Mouse (Mus musculus) heart, postnatal 36 days (tissue): ENCODE measurements around the gene Tnp2. TPM values are rescaled to one million over a fixed set of nuclear protein-coding genes. Genes with fewer than 3 reads are reported as not detected.

Source experiments
- total RNA-seq, 2 experiments: library from RNA; stranded (reverse); gene quantifications; 2 replicates each; pipeline ENCODE4 v1.2.3; 2021

The Tnp2 gene
- total RNA-seq, 2 experiments from 2014 or later: not detected

Other genes with a start within 250 kb of the Tnp2 start
- 10 to 100 TPM; 37.1 to 37.6 TPM for gene Dexi, start 245.6 kb downstream of the Tnp2 start, total RNA-seq
- gene Clec16a, start 243.3 kb downstream of the Tnp2 start, total RNA-seq: 10 to 100 TPM; 52.8 TPM
- gene Socs1, start 3.1 kb downstream of the Tnp2 start, total RNA-seq: under 1 TPM; 0.33 to 0.49 TPM
- gene Prm3, start 2.3 kb upstream of the Tnp2 start, total RNA-seq: not detected
- not detected for gene Prm2, start 7.5 kb upstream of the Tnp2 start, total RNA-seq
- not detected for gene Prm1, start 17.2 kb upstream of the Tnp2 start, total RNA-seq
- gene Gm11172, start 24.3 kb upstream of the Tnp2 start, total RNA-seq: not detected
- gene Rmi2, start 46.4 kb upstream of the Tnp2 start, total RNA-seq: under 1 TPM; 0.41 to 0.61 TPM